Mouse (Mus musculus) urinary bladder, postnatal 4 days (tissue): ENCODE measurements around the gene Epn1.
A peak's percentile ranks its signal among the peaks of the same experiment; 100 is the strongest.

Experiments
- DNase-seq, 2 experiments: peaks; one replicate each; pipeline ENCODE4 v3.0.0; 2021 to 2022; ENCODE audit warnings: low spot score in 2 of 2

The Epn1 gene

DNA sequence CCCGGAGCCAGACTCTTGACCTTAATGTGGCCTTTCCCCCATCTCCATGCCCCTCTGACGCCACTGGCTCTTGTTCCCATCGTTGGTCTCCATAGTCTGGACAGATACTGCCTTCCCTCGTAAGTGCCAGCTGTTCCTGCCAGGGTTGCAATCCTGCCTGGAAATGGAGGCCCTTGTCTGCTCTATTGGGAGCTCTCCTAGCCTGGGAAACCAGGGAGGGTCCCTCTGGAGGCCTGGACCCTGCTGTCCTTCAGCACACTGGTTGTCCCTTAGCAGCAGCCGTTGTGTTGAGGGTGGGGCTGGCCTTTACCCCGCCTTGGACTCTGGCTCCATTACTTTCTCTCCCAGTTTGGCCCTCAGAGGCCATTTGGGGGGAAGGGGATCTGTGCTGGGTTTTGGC lies 12.3 kb downstream of the Epn1 start:
- DNase-seq = no peak

DNA sequence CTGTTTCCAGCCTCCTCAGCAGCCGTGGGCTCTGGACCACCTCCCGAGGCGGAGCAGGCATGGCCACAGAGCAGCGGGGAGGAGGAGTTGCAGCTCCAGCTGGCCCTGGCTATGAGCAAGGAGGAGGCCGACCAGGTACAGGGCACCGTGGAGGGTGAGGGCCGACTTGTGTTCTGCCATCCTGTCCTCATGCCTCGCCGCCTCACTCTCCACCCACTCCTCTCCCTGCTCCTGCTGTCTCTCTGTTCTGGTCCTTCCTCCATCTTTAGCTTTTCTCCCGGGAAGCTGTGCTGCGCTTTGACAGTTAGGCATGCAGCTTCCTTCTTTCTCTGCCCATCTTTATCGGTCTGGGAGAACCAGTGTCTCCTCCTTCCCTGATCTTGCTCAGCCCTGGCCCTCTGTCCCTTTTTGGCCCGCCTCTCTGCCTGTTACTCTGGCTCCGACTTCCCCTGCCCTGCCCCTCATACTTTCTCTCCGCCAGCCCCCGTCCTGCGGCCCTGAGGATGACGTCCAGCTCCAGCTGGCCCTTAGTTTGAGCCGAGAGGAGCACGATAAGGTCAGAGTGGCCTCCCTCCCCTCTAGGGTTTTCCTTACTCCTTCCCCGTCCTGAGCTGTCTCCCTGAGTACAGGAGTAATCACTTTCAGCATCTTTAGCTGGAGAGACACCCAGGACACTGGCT lies 12.9 kb downstream of the Epn1 start:
- DNase-seq = peak in 1 of 2 experiments; percentile 33

DNA sequence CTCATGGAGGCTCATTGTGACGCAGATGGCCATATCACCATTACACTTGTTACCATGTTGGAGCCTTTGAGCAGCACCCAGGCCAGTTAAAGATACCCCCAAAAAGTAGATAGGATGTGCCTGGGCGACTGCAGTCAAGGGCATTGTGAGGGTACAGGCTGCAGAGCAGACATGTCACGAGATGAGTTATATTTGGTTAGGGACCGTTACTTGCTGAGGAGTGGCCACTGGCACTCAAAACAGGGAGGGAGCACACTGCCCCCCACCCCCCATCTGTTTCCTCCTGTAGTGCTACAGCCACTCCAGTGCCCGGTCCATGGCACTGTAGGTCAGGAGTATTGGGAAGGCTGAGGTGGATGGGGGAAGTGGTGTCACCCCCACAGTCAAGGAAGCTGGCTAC lies 18.7 kb downstream of the Epn1 start:
- no peak for DNase-seq

DNA sequence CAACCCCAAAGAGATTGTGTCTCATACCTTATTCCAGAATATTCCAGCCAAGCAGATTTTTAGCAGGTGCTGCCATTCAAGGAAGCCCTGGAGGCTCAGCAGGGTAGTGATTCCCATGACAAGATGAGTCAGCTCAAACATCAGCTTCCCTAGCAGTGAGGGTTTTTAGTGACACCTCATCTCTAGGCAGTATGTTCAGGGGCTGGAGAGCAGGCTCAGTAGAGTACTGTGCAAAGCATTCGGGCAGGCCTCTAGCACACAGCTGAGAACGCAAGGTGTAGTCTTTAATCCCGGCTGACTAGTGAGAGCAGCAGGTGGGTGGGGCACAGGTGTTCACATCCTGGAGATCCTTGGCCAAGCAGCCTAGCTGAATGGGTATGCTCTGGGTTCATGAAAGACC lies 19.8 kb downstream of the Epn1 start:
- no peak for DNase-seq

DNA sequence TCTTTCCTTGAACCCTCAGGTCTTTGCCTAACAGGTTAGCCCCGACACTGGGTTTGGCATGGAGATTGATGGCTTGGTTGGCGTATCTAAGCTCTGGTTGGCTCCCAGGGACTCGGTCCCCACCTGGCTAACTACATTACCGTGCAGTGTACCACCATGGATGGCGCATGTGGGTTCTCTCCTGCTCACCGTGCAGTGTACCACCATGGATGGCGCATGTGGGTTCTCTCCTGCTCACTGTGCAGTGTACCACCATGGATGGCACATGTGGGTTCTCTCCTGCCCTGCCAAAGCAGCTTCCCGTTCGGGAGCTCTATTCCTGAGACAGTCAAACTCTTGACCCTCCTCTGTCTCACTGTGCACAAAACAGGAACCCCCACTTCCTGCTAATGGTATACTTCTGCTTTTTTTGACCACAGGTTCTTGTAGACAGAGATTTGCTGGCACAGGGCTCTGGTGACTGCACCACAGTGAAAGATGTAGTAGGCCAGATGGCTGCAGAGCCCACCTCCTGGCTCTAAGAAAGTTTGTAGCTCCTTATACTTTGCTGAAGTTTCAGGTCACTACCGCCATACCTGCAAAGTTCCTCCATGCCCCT lies 21.1 kb downstream of the Epn1 start:
- no peak for DNase-seq

DNA sequence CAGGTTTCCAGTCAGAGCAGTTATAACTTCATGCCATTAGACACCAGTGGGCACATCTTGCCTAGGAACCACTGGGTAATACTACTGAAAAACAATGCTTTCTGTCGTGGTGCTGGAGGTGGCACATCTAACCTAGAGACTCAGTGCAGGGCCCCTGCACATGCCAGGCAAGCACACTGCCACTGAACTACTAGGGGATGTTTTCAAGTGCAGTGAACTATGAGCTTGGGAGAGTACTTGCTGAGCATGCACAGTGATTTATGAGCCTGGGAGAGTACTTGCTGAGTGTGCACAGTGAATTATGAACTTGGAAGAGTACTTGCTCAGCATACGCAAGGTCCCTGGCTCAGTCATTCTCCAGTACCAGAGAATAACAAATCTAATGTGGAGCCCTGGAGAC lies 22.5 kb downstream of the Epn1 start:
- DNase-seq = no peak

DNA sequence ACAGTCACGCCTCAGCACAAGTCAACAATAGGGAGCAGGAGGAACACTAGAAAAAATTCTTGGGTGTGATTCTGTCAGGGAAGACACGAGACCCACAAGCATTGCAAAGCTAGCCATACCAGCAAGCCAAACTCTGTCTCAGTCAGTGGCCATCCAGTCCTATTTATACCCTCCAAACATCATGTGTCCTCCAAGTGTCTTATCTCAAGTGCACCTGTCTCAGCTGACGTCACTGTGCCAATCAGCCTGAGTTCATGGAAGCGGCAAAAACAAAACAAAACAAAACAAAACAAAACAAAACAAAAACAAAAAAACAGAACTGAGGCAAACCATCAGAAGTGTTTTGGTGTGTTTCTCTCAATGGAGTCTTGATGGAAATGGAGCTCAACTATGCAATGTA lies 28.2 kb downstream of the Epn1 start:
- no peak for DNase-seq

DNA sequence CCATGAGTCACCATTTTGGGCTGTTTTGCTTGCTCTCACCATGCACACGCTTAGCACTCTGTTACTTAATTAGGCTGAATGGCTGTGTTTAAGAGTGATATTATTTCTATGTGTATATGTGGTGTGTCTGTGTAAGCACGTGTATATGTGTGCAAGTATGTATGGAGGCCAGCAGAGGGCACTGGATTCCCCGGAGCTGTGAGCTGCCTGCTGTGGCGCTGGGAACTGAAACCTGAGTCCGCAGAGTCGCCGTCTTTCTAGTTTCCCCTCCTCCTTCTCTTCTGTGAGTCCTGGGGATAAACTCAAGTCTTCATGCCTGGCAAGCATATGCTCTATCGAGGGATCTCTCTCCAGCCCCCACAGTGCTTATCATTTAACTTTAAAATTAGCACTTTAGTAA lies 29.3 kb downstream of the Epn1 start:
- no peak for DNase-seq

DNA sequence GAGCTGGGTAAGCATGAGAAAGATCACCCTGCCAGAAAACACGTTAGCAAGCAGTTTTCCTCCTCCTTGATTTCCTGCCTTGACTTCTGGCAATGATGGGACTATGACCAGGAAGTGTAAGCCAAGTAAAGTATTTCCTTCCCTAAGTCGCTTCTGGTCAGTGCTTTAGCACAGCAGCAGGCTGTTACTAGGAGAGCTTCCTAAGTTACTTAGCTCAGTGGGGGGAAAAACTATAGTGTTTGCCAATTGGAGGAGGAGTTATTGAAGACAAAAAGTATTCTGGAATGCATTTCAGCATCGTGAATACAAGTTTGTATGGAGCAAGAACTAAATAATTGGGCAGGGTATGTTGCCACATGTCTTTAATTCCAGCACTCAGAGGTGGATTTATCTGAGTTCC lies 32.7 kb downstream of the Epn1 start:
- DNase-seq = peak in 1 of 2 experiments; percentile 13

DNA sequence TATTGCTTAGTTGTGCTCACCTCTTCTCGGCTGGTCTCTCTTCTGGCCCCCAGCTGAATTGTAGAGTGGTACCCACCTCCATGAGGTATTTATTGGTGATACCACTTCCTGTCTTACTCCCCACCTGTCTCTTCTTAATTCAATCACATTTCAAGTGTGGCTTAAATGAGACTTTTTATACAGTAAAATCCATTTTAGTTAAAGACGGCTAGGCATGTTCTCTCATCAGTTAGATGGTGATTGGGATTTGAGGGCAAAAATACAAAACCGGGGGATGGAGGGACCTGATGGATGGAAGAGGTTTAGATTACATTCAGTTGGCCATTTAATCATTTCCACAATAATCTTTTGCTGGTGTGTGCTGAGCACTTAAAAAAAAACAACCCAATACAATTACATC lies 36.8 kb downstream of the Epn1 start, which contains the start of gene Rfpl4:
Gene Rfpl4, minus strand, starts transcription at position 101 of the 400 bp plus-strand sequence.
- DNase-seq = no peak

DNA sequence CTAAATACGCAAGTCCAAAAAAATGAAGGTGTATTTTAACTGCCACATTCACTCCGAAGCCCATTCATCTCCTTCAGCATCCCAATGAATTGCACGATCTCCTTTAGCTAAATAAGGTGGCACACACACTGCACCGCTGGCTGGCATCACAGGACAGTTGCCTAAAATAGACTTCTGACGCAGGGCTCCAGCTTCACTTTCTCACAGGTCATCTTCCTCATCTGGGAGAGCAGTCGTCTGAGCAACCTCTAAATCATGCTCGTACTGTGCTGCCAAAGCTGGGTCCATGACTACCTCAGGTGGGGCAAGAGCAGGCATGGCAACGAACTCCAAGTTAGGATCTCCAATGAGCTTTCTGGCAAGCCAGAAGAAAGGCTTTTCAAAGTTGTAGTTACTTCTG lies 45.0 kb downstream of the Epn1 start:
- no peak for DNase-seq

DNA sequence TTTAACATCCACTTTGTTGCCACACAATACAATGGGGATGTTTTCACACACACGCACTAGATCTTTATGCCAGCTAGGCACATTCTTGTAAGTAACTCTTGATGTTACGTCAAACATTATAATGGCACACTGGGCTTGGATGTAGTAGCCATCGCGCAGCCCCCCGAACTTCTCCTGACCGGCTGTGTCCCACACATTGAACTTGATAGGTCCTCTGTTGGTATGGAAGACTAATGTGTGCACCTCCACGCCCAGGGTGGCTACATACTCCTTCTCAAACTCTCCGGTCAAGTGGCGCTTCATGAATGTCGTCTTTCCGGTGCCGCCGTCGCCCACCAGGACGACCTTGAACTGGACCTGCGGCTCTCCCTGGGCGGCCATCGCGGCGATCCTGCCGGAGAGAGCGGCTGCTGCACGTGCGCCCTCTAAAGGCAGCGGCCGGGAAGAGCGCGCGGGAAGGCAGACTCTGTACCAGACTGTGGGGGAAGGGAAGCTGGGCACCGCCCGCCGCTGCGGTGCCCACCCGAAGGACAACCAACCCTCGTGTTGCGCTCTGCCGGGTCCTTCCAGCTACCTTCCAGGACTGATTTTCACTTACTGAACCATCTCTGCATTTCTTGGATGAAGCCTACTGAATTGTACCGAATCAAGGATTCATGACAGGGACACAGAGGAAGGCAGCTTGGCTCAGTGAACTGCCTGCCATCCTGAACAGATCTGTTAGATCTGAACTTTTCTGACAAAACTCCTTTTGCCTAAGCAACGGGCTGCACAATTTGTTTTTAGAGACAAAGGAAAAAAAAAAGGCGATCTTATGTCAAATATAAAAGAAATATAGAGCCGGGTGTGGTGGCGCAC lies 45.7 kb downstream of the Epn1 start, which contains the start of gene Rasl2-9:
Gene Rasl2-9, minus strand, starts transcription at position 402 of the 858 bp plus-strand sequence.
- DNase-seq = peak; percentile 76 to 80
